Mouse (Mus musculus) T-cell, adult 66 days (primary cell): Measurements from ENCODE around the gene Bcl10. TPM values are rescaled to one million over a fixed set of nuclear protein-coding genes. Genes with fewer than 3 reads are reported as not detected.

ENCODE experiments used
- total RNA-seq, 2 experiments: library from RNA; stranded (reverse); gene quantifications; 3 replicates in 1 of 2; 4 replicates in 1 of 2; pipeline ENCODE4 v1.2.4; 2023

The Bcl10 gene
- total RNA-seq: 10 to 100 TPM; 73.4 to 76.2 TPM

GRCm38 (mm10) chr3:145922019-145922854, at the start of gene Bcl10:
TSS of gene Bcl10 (plus strand) at chr3:145922804.

GRCm38 (mm10) chr3:145937505-145938404, 15.2 kb downstream of the Bcl10 start, which contains the start of gene 2410004B18Rik:
TSS of gene 2410004B18Rik (plus strand) at chr3:145938014.

Other genes with a start within 250 kb of the Bcl10 start
- gene Ddah1, start 164.1 kb upstream of the Bcl10 start, total RNA-seq: not detected
- gene 2410004B18Rik, start 15.2 kb downstream of the Bcl10 start, total RNA-seq: 10 to 100 TPM; 43.3 to 63.8 TPM
- gene Syde2, start 65.1 kb downstream of the Bcl10 start, total RNA-seq: 1 to 10 TPM; 2.6 to 3.2 TPM
- not detected for gene Wdr63, start 185.3 kb downstream of the Bcl10 start, total RNA-seq
- gene Mcoln3, start 194.6 kb downstream of the Bcl10 start, total RNA-seq: 10 to 100 TPM in 1 of 2 experiments, 1 to 10 TPM in 1; 8.7 to 12.9 TPM
- gene Mcoln2, start 227.0 kb downstream of the Bcl10 start, total RNA-seq: 10 to 100 TPM; 23.2 TPM